Mouse (Mus musculus): Measurements from ENCODE around the gene Ankrd11. TPM values are rescaled to one million over a fixed set of nuclear protein-coding genes. Genes with fewer than 3 reads are reported as not detected.

Gene Ankrd11
- polyA plus RNA-seq, 2 experiments: 65.3 to 83.7 TPM

DNA sequence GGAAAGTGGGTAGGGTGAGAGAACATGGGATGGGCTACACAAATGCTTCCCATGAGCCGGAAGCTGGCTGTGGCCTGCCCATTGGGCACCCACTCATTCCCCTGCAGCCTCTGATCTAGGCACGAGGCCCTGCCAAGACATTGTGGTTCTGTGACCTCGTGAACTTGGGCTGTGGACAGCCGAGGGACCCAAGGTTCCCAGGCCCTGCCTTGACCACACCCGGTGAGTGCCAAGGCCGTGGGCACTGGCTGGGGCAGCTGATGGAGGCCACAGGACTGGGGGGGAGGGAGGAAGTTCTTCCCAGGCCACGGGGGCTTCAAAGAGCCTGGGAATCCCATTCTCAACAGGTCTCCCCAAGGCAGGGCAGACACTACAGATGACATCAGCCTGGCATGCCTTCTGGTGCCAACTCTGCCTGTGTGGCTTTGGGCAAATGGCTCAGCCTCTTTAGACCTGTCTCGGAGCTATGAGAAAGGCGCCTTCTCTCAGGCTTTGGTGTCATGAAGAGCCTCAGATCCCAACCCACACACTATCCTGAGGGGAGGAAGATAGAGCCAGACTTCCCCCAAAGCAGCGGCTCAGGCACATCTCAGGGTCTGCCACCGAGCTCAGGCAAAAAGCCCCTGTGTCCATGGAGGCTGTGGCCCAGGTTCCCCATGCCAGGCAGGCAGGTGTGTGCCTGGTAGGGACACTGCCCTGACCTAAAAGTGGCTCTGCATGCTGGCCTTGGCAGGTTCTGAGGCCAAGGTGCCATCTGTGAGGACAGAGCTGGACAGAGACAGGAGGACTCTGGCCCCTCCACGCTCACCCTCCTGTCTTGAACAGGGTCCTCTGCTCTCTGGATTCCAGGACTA lies 190.2 kb downstream of the Ankrd11 start:
- H3K27ac ChIP-seq (replicated peaks; ENCODE audit: low read depth, low read length): no peak overlapping the region
- no peak overlapping the region for H3K4me3 ChIP-seq (replicated peaks; ENCODE audit: low read length)
- no peak overlapping the region for H3K4me2 ChIP-seq (replicated peaks; ENCODE audit: low read depth, low read length, severe bottlenecking)
- DNase-seq (ENCODE audit: low spot score): no peak
- no peak overlapping the region for H3K9ac ChIP-seq (ENCODE audit: low read depth, low read length, severe bottlenecking)
- TF ChIP-seq POLR2A (IDR thresholded peaks at IDR 0.05; ENCODE audit: borderline replicate concordance, extremely low read depth, insufficient read depth, insufficient read length): no peak
- no peaks in the 10 kb centered on the region for H3K9me3 ChIP-seq (ENCODE audit: control insufficient read depth, low read length)
- WGBS: 76% methylated on average over 12 of the region's 12 CpGs
- peaks cover 4% of the 10 kb centered on the region for H3K4me1 ChIP-seq (ENCODE audit: control insufficient read depth, insufficient read depth, low read length)
- ATAC-seq (ENCODE audit: low FRiP score, low read depth): no peak
- H3K27me3 ChIP-seq (ENCODE audit: control insufficient read depth, insufficient read depth, low read length): no peaks in the 10 kb centered on the region
- no peaks in the 10 kb centered on the region for H3K36me3 ChIP-seq (ENCODE audit: control insufficient read depth, insufficient read depth, low read length)

DNA sequence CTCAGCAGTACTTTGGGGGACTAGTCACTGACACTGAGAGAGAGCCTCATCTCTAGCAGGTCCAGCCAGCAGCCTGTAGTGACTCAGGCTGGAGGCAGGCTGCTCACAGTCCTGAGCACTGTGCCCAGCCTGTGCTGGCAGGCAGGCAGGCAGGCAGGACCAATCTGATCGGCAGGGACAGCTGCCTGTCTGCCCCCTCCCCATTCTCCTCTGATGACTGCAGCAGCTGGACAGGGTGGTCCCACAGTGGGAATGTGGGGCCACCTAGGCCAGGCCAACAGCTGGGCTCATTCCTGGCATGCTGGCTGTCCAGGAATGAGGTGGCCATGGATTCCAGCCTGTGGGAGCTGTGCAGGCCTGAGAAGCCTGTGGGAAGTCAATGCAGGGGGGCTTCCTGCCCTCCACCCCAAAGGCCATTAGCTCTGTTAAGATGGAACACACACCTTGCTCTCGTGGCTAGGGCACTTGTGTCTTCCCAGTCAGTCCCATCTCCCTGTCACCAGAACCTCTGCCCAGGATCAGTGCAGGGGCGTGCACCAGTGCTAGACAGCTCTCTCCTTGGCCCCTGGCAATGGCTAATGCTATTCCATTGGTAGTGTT lies 191.3 kb downstream of the Ankrd11 start:
- DNase-seq (ENCODE audit: low spot score) (peak; percentile 66), ATAC-seq (ENCODE audit: low FRiP score, low read depth) (peak; percentile 72)
- no peak overlapping the region for H3K4me3 ChIP-seq (replicated peaks; ENCODE audit: low read length)
- no peaks in the 10 kb centered on the region for H3K36me3 ChIP-seq (ENCODE audit: control insufficient read depth, insufficient read depth, low read length)
- H3K4me2 ChIP-seq (replicated peaks; ENCODE audit: low read depth, low read length, severe bottlenecking): 0 out of 2 replicates have a peak overlapping the region, but pooled peaks have one; percentile 21
- WGBS: 49% methylated on average over 3 of the region's 3 CpGs
- no peak overlapping the region for H3K9ac ChIP-seq (ENCODE audit: low read depth, low read length, severe bottlenecking)
- TF ChIP-seq POLR2A (IDR thresholded peaks at IDR 0.05; ENCODE audit: borderline replicate concordance, extremely low read depth, insufficient read depth, insufficient read length): no peak
- H3K9me3 ChIP-seq (ENCODE audit: control insufficient read depth, low read length): no peaks in the 10 kb centered on the region
- peaks cover 4% of the 10 kb centered on the region for H3K4me1 ChIP-seq (ENCODE audit: control insufficient read depth, insufficient read depth, low read length)
- peak overlapping the region; percentile 9; the same call in 1 of the 2 replicates for H3K27ac ChIP-seq (replicated peaks; ENCODE audit: low read depth, low read length)
- no peaks in the 10 kb centered on the region for H3K27me3 ChIP-seq (ENCODE audit: control insufficient read depth, insufficient read depth, low read length)

- peaks cover 4% of the 10 kb centered on the region for H3K4me1 ChIP-seq (ENCODE audit: control insufficient read depth, insufficient read depth, low read length)
These were observed 192.7 kb downstream of the Ankrd11 start for GRCm38 (mm10) chr8:122849152-122849910.

DNA sequence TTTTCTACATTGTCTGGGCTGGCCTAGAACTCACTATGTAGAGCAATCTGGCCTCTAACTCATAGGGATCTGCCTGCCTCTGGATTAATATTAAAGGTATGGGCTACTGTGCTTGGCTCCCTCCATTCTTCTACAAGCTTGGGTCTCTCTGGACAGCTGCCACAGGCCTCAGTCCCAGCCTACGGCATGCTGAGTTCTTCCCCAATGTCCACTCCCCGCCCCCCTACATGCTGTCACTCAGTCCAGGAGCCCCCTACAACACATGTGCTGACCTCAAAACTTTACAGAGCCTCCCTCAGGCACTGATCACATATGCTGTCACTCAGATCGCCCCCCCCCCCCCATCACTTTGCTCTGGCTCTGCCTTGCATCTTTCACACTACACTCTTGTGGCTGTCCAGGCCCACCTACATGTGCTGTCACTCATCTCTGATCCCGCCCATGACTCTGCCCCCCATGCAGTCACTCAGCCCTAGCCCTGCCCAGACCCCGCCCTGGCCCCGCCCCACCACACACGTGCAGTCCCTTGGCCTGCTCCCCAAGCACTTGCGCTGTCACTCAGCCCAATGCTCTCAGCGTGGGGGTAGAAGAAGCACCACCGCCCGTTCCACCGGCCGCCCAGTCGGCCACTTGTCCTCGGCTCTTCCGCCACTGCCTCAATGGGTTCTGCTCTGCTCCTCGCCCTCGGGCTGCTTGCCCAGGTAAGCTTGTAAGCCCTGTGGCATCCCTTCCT lies 194.1 kb downstream of the Ankrd11 start, which contains the start of gene Cdh15:
TSS of gene Cdh15 (plus strand) at position 138 of the 733 bp plus-strand sequence.
- H3K27ac ChIP-seq (replicated peaks; ENCODE audit: low read depth, low read length): 0 out of 2 replicates have a peak within 1 kb of the TSS, but pooled peaks have one; percentile 52

More at GRCm38 (mm10) chr8:122849152-122849910, 192.7 kb downstream of the Ankrd11 start:
- DNase-seq (ENCODE audit: low spot score) (peak; percentile 25), ATAC-seq (ENCODE audit: low FRiP score, low read depth) (peak; percentile 36)
- no peak for TF ChIP-seq POLR2A (IDR thresholded peaks at IDR 0.05; ENCODE audit: borderline replicate concordance, extremely low read depth, insufficient read depth, insufficient read length)
- H3K36me3 ChIP-seq (ENCODE audit: control insufficient read depth, insufficient read depth, low read length): no peaks in the 10 kb centered on the region
- no peak overlapping the region for H3K4me2 ChIP-seq (replicated peaks; ENCODE audit: low read depth, low read length, severe bottlenecking)
- no peaks in the 10 kb centered on the region for H3K27me3 ChIP-seq (ENCODE audit: control insufficient read depth, insufficient read depth, low read length)
- WGBS: 54% methylated on average over 7 of the region's 11 CpGs
- 0 out of 2 replicates have a peak overlapping the region, but pooled peaks have one; percentile 52 for H3K27ac ChIP-seq (replicated peaks; ENCODE audit: low read depth, low read length)
- no peaks in the 10 kb centered on the region for H3K9me3 ChIP-seq (ENCODE audit: control insufficient read depth, low read length)
- no peak overlapping the region; the same call in 1 of the 2 replicates for H3K9ac ChIP-seq (ENCODE audit: low read depth, low read length, severe bottlenecking)
- peak overlapping the region; percentile 23 for H3K4me3 ChIP-seq (replicated peaks; ENCODE audit: low read length)

More for the DNA sequence above, 194.1 kb downstream of the Ankrd11 start, which contains the start of gene Cdh15:
- no peak for TF ChIP-seq POLR2A (IDR thresholded peaks at IDR 0.05; ENCODE audit: borderline replicate concordance, extremely low read depth, insufficient read depth, insufficient read length)
- H3K9ac ChIP-seq (ENCODE audit: low read depth, low read length, severe bottlenecking): peak within 1 kb of the TSS; percentile 34
- peak within 1 kb of the TSS; percentile 23 for H3K4me3 ChIP-seq (replicated peaks; ENCODE audit: low read length)
- peak; percentile 79 for DNase-seq (ENCODE audit: low spot score)
- H3K27me3 ChIP-seq (ENCODE audit: control insufficient read depth, insufficient read depth, low read length): no peaks in the 10 kb centered on the region
- no peaks in the 10 kb centered on the region; the same call in 1 of the 2 replicates for H3K4me1 ChIP-seq (ENCODE audit: control insufficient read depth, insufficient read depth, low read length)
- peak within 1 kb of the TSS; percentile 34 for H3K4me2 ChIP-seq (replicated peaks; ENCODE audit: low read depth, low read length, severe bottlenecking)
- WGBS: 13% methylated on average over 17 of the region's 18 CpGs
- no peaks in the 10 kb centered on the region for H3K36me3 ChIP-seq (ENCODE audit: control insufficient read depth, insufficient read depth, low read length)
- H3K9me3 ChIP-seq (ENCODE audit: control insufficient read depth, low read length): no peaks in the 10 kb centered on the region
- peak; percentile 86 for ATAC-seq (ENCODE audit: low FRiP score, low read depth)
